Mouse (Mus musculus): ENCODE data around the gene Tas2r106. TPM values are rescaled to one million over a fixed set of nuclear protein-coding genes. Genes with fewer than 3 reads are reported as not detected.

The Tas2r106 gene
- polyA plus RNA-seq, 1 experiment from 2014 or later, result not detected

Other genes starting within 250 kb of the Tas2r106 start
- gene 5430401F13Rik, start 192.5 kb downstream of the Tas2r106 start, polyA plus RNA-seq (2014; fragmentation: Nextera tagmentation; extraction: Ambion mirVana), result not detected in 2 replicates
- gene Gm6619, start 192.5 kb downstream of the Tas2r106 start, polyA plus RNA-seq (2014; fragmentation: Nextera tagmentation; extraction: Ambion mirVana), result not detected in 2 replicates
- gene Tas2r130, start 48.0 kb downstream of the Tas2r106 start, polyA plus RNA-seq (2014; fragmentation: Nextera tagmentation; extraction: Ambion mirVana), result not detected in 2 replicates
- gene Tas2r107, start 18.7 kb downstream of the Tas2r106 start, polyA plus RNA-seq (2014; fragmentation: Nextera tagmentation; extraction: Ambion mirVana), result not detected in 2 replicates
- gene Tas2r104, start 6.9 kb upstream of the Tas2r106 start, polyA plus RNA-seq (2014; fragmentation: Nextera tagmentation; extraction: Ambion mirVana), result not detected in 2 replicates
- not detected in 2 replicates for gene Tas2r105, start 8.6 kb upstream of the Tas2r106 start, polyA plus RNA-seq (2014; fragmentation: Nextera tagmentation; extraction: Ambion mirVana)
- gene Tas2r114, start 11.2 kb upstream of the Tas2r106 start, polyA plus RNA-seq (2014; fragmentation: Nextera tagmentation; extraction: Ambion mirVana), result not detected in 2 replicates